Mouse (Mus musculus): ENCODE data around the gene Rpusd4. TPM values are rescaled to one million over a fixed set of nuclear protein-coding genes. Genes with fewer than 3 reads are reported as not detected.

Gene Rpusd4
- polyA plus RNA-seq, 1 experiment from 2014 or later, result 8.6 TPM

GRCm38 (mm10) chr9:35283415-35284069, 15.9 kb downstream of the Rpusd4 start:
- Histone ChIP-seq H3K4me2 (ENCODE audit: low read depth, low read length) (no peak overlapping the region), H3K9ac (replicated peaks) (no peak overlapping the region), H3K9me3 (ENCODE audit: low read length) (no peaks in the 10 kb centered on the region), H3K4me3 (ENCODE audit: low read depth, low read length) (no peak overlapping the region), H3K27me3 (ENCODE audit: insufficient read depth, low read length) (no peaks in the 10 kb centered on the region), H3K36me3 (replicated peaks; ENCODE audit: insufficient read depth, low read length) (no peaks in the 10 kb centered on the region), H3K27ac (ENCODE audit: low read depth) (no peak overlapping the region), H3K4me1 (ENCODE audit: insufficient read depth) (no peaks in the 10 kb centered on the region)
- DNase-seq, result no peak
- 77% methylated on average over 13 of the region's 13 CpGs for WGBS (ENCODE audit: insufficient replicate concordance)
- no peak for ATAC-seq
- TF ChIP-seq CTCF (IDR thresholded peaks at IDR 0.05; ENCODE audit: low read depth), result no peak
- no peak for TF ChIP-seq EP300 (IDR thresholded peaks at IDR 0.05; ENCODE audit: low read depth)

- Histone ChIP-seq H3K9ac (replicated peaks) (no peak overlapping the region), H3K4me2 (ENCODE audit: low read depth, low read length) (no peak overlapping the region), H3K9me3 (ENCODE audit: low read length) (no peaks in the 10 kb centered on the region), H3K27ac (ENCODE audit: low read depth) (no peak overlapping the region), H3K36me3 (replicated peaks; ENCODE audit: insufficient read depth, low read length) (no peaks in the 10 kb centered on the region), H3K4me1 (ENCODE audit: insufficient read depth) (no peaks in the 10 kb centered on the region), H3K4me3 (ENCODE audit: low read depth, low read length) (no peak overlapping the region), H3K27me3 (ENCODE audit: insufficient read depth, low read length) (no peaks in the 10 kb centered on the region)
- 62% methylated on average over 4 of the region's 4 CpGs for WGBS (ENCODE audit: insufficient replicate concordance)
- DNase-seq (no peak), ATAC-seq (no peak)
- TF ChIP-seq EP300 (IDR thresholded peaks at IDR 0.05; ENCODE audit: low read depth), result no peak
- no peak for TF ChIP-seq CTCF (IDR thresholded peaks at IDR 0.05; ENCODE audit: low read depth)
These were observed 16.7 kb downstream of the Rpusd4 start for GRCm38 (mm10) chr9:35284351-35284750.

- DNase-seq (no peak), ATAC-seq (no peak)
- Histone ChIP-seq H3K27me3 (ENCODE audit: insufficient read depth, low read length) (no peaks in the 10 kb centered on the region), H3K4me2 (ENCODE audit: low read depth, low read length) (no peak overlapping the region), H3K36me3 (replicated peaks; ENCODE audit: insufficient read depth, low read length) (no peaks in the 10 kb centered on the region), H3K27ac (ENCODE audit: low read depth) (no peak overlapping the region), H3K9ac (replicated peaks) (no peak overlapping the region), H3K4me3 (ENCODE audit: low read depth, low read length) (no peak overlapping the region), H3K4me1 (ENCODE audit: insufficient read depth) (0 out of 2 replicates have a peak, but pooled peaks cover 2% of the 10 kb centered on the region), H3K9me3 (ENCODE audit: low read length) (no peaks in the 10 kb centered on the region)
- 79% methylated on average over 3 of the region's 3 CpGs for WGBS (ENCODE audit: insufficient replicate concordance)
- no peak for TF ChIP-seq CTCF (IDR thresholded peaks at IDR 0.05; ENCODE audit: low read depth)
- no peak for TF ChIP-seq EP300 (IDR thresholded peaks at IDR 0.05; ENCODE audit: low read depth)
These were observed 18.7 kb downstream of the Rpusd4 start for GRCm38 (mm10) chr9:35286351-35286750.

GRCm38 (mm10) chr9:35289992-35290391, 22.3 kb downstream of the Rpusd4 start:
- H3K9me3 ChIP-seq (ENCODE audit: low read length), result no peaks in the 10 kb centered on the region
- WGBS (ENCODE audit: insufficient replicate concordance), result 45% methylated on average over 7 of the region's 7 CpGs
- H3K9ac ChIP-seq (replicated peaks), result no peak overlapping the region
- ATAC-seq (no peak), DNase-seq (no peak)
- TF ChIP-seq EP300 (IDR thresholded peaks at IDR 0.05; ENCODE audit: low read depth), result no peak
- TF ChIP-seq CTCF (IDR thresholded peaks at IDR 0.05; ENCODE audit: low read depth), result no peak
- H3K27me3 ChIP-seq (ENCODE audit: insufficient read depth, low read length), result no peaks in the 10 kb centered on the region
- no peak overlapping the region for H3K27ac ChIP-seq (ENCODE audit: low read depth)
- H3K4me3 ChIP-seq (ENCODE audit: low read depth, low read length), result no peak overlapping the region
- H3K4me1 ChIP-seq (ENCODE audit: insufficient read depth), result 0 out of 2 replicates have a peak, but pooled peaks cover 4% of the 10 kb centered on the region
- H3K36me3 ChIP-seq (replicated peaks; ENCODE audit: insufficient read depth, low read length), result no peaks in the 10 kb centered on the region
- H3K4me2 ChIP-seq (ENCODE audit: low read depth, low read length), result no peak overlapping the region

GRCm38 (mm10) chr9:35290417-35290816, 22.8 kb downstream of the Rpusd4 start:
- no peak overlapping the region for H3K9ac ChIP-seq (replicated peaks)
- H3K36me3 ChIP-seq (replicated peaks; ENCODE audit: insufficient read depth, low read length), result no peaks in the 10 kb centered on the region
- no peaks in the 10 kb centered on the region for H3K9me3 ChIP-seq (ENCODE audit: low read length)
- H3K4me3 ChIP-seq (ENCODE audit: low read depth, low read length), result no peak overlapping the region
- no peak overlapping the region for H3K4me2 ChIP-seq (ENCODE audit: low read depth, low read length)
- no peaks in the 10 kb centered on the region for H3K27me3 ChIP-seq (ENCODE audit: insufficient read depth, low read length)
- DNase-seq, result no peak
- no peak overlapping the region for H3K27ac ChIP-seq (ENCODE audit: low read depth)
- ATAC-seq, result no peak
- WGBS (ENCODE audit: insufficient replicate concordance), result 80% methylated on average over 3 of the region's 3 CpGs
- TF ChIP-seq EP300 (IDR thresholded peaks at IDR 0.05; ENCODE audit: low read depth) (no peak), CTCF (IDR thresholded peaks at IDR 0.05; ENCODE audit: low read depth) (no peak)
- H3K4me1 ChIP-seq (ENCODE audit: insufficient read depth), result 0 out of 2 replicates have a peak, but pooled peaks cover 4% of the 10 kb centered on the region

- no peaks in the 10 kb centered on the region for H3K27me3 ChIP-seq (ENCODE audit: insufficient read depth, low read length)
- TF ChIP-seq EP300 (IDR thresholded peaks at IDR 0.05; ENCODE audit: low read depth) (no peak), CTCF (IDR thresholded peaks at IDR 0.05; ENCODE audit: low read depth) (no peak)
- no peak overlapping the region for H3K4me3 ChIP-seq (ENCODE audit: low read depth, low read length)
- no peak overlapping the region for H3K9ac ChIP-seq (replicated peaks)
- H3K27ac ChIP-seq (ENCODE audit: low read depth), result no peak overlapping the region
- WGBS (ENCODE audit: insufficient replicate concordance), result 54% methylated on average over 4 of the region's 4 CpGs
- H3K36me3 ChIP-seq (replicated peaks; ENCODE audit: insufficient read depth, low read length), result no peaks in the 10 kb centered on the region
- DNase-seq (no peak), ATAC-seq (no peak)
- H3K4me1 ChIP-seq (ENCODE audit: insufficient read depth), result 0 out of 2 replicates have a peak, but pooled peaks cover 4% of the 10 kb centered on the region
- H3K9me3 ChIP-seq (ENCODE audit: low read length), result no peaks in the 10 kb centered on the region
- H3K4me2 ChIP-seq (ENCODE audit: low read depth, low read length), result no peak overlapping the region
These were observed 23.3 kb downstream of the Rpusd4 start for GRCm38 (mm10) chr9:35290916-35291315.
